Mouse (Mus musculus) spleen, adult 2 months (tissue): ENCODE results near the gene Calm3. TPM values are rescaled to one million over a fixed set of nuclear protein-coding genes. Genes with fewer than 3 reads are reported as not detected.

Source experiments
- DNase-seq, 2 experiments: peaks; one replicate each; pipeline versions ENCODE4 v3.0.0 to v3.0.0-alpha.2; 2012 to 2021; ENCODE audit warnings: low spot score in 2 of 2, low read depth in 1 of 2
- H3K27ac ChIP-seq: fragments of 200-500 bp; 2 replicates; pipeline ENCODE4 v1.5.1; 2012; ENCODE audit warnings: low read length, inconsistent platforms; ENCODE audit not compliant: insufficient read depth
- H3K27me3 ChIP-seq: fragments of 200-500 bp; 2 replicates; pipeline ENCODE4 v1.6.1; 2012; ENCODE audit warnings: mild to moderate bottlenecking, moderate library complexity, low read length, inconsistent platforms; ENCODE audit not compliant: control insufficient read depth, insufficient read depth
- H3K36me3 ChIP-seq: fragments of 200-500 bp; 2 replicates; pipeline ENCODE4 v1.6.1; 2012; ENCODE audit warnings: mild to moderate bottlenecking, low read length, inconsistent platforms; ENCODE audit not compliant: control insufficient read depth, insufficient read depth
- H3K4me1 ChIP-seq: fragments of 200-500 bp; 2 replicates; pipeline ENCODE4 v1.6.1; 2011; ENCODE audit warnings: inconsistent platforms; ENCODE audit not compliant: control insufficient read depth, insufficient read depth, insufficient read length
- H3K4me3 ChIP-seq: fragments of 200-500 bp; 2 replicates; pipeline ENCODE4 v1.5.1; 2011; ENCODE audit warnings: mild to moderate bottlenecking, inconsistent platforms; ENCODE audit not compliant: insufficient read depth, insufficient read length; ENCODE audit errors: extremely low read depth
- CTCF ChIP-seq: fragments of 200-500 bp; IDR thresholded peaks from 2 replicates; pipeline ENCODE4 v1.5.1; 2011; ENCODE audit warnings: mild to moderate bottlenecking, inconsistent platforms; ENCODE audit not compliant: insufficient read depth, insufficient read length, insufficient replicate concordance; ENCODE audit errors: extremely low read depth
- POLR2A ChIP-seq: fragments of 200-500 bp; IDR thresholded peaks from 2 replicates; pipeline ENCODE4 v1.6.1; 2011; ENCODE audit warnings: low read depth, low read length, inconsistent platforms
- WGBS: fragments of 180-500 bp; shearing (Covaris S2); methylation state at CpG from one replicate; pipeline ENCODE4 v1.1.7; 2018; 5-methylcytosine and 5-hydroxymethylcytosine counted together
- polyA plus RNA-seq: library from polyadenylated mRNA; depleted of rRNA; stranded (reverse); fragments of >200 nt; gene quantifications from 2 replicates; pipeline ENCODE4 v1.2.3, GENCODE M21; 2012

Gene Calm3
- polyA plus RNA-seq, 1 experiment: 166 TPM

DNA sequence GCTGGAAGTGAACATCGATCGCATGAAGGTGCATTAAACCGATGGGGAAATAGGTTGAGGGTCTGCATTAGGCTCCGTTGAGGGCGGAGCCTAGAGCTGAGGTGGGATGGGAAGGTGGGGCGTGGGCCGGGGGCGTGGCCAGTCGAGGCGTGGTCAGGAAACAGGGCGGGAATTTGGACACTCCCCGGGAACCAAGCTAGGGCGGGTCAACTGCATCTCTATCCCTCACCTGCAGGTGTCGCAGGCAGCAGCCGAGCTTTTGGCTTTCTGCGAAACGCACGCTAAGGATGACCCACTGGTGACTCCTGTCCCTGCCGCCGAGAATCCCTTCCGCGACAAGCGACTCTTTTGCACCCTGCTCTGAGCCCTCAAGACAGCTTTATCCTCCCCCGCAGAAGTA is 28.9 kb downstream of the Calm3 start:
- peak in 1 of 2 experiments; percentile 66 for DNase-seq
- WGBS: 1% methylated on average over 24 of the region's 24 CpGs
- peaks cover 7% of the 10 kb centered on the region; the same call in 1 of the 2 replicates for H3K27me3 ChIP-seq
- no peak overlapping the region for H3K27ac ChIP-seq
- H3K36me3 ChIP-seq: no peaks in the 10 kb centered on the region
- H3K4me3 ChIP-seq: no peak overlapping the region
- H3K4me1 ChIP-seq: peaks cover 5% of the 10 kb centered on the region; the same call in 1 of the 2 replicates
- peak; percentile 86 for TF ChIP-seq CTCF
- TF ChIP-seq POLR2A: no peak

- WGBS: 32% methylated on average over 4 of the region's 4 CpGs
- Histone ChIP-seq H3K4me1 (peaks cover 5% of the 10 kb centered on the region; the same call in 1 of the 2 replicates), H3K27me3 (peaks cover 7% of the 10 kb centered on the region; the same call in 1 of the 2 replicates), H3K4me3 (no peak overlapping the region), H3K27ac (no peak overlapping the region), H3K36me3 (no peaks in the 10 kb centered on the region)
- no peak for DNase-seq
- TF ChIP-seq POLR2A (no peak), CTCF (no peak)
Measured at GRCm38 (mm10) chr7:16894279-16894678, 29.6 kb downstream of the Calm3 start.

GRCm38 (mm10) chr7:16893612-16894011 is 30.3 kb downstream of the Calm3 start:
- 40% methylated on average over 6 of the region's 6 CpGs for WGBS
- no peak for DNase-seq
- TF ChIP-seq CTCF (no peak), POLR2A (no peak)

DNA sequence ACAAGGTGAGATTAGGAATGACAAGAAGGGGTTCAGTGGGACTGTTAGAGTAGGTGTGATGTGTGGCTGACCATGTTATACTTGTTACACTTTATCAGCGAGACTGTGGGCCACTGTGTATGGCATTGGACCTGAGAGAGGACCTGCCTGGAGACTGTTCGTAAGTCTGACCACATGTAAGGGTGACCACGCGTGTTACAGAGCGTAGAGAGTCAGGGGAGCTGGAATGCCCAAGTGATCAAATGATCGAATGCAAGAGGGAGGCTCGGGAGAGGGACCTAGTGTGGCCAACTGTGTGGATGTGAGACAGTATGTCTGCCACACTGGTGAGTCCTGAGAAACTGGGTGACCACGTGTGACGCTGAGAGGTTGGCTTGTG is 31.6 kb downstream of the Calm3 start:
- 48% methylated on average over 9 of the region's 9 CpGs for WGBS
- no peak for DNase-seq
- H3K36me3 ChIP-seq: no peaks in the 10 kb centered on the region
- H3K27me3 ChIP-seq: peaks cover 7% of the 10 kb centered on the region; the same call in 1 of the 2 replicates
- TF ChIP-seq POLR2A (no peak), CTCF (no peak)
- H3K4me1 ChIP-seq: peaks cover 5% of the 10 kb centered on the region; the same call in 1 of the 2 replicates
- no peak overlapping the region for H3K27ac ChIP-seq
- no peak overlapping the region for H3K4me3 ChIP-seq

More at GRCm38 (mm10) chr7:16893612-16894011, 30.3 kb downstream of the Calm3 start:
- Histone ChIP-seq H3K36me3 (no peaks in the 10 kb centered on the region), H3K27ac (no peak overlapping the region), H3K4me1 (peaks cover 5% of the 10 kb centered on the region; the same call in 1 of the 2 replicates), H3K4me3 (no peak overlapping the region), H3K27me3 (peaks cover 7% of the 10 kb centered on the region; the same call in 1 of the 2 replicates)

GRCm38 (mm10) chr7:16891641-16892351 is 32.1 kb downstream of the Calm3 start, which contains the start of gene Gng8:
Gng8 (plus strand) TSS chr7:16891786.
- WGBS: 1% methylated on average over 30 of the region's 30 CpGs
- DNase-seq: peak; percentile 57 to 80
- TF ChIP-seq CTCF (peak; percentile 91), POLR2A (no peak)
- no peak within 1 kb of the TSS for H3K27ac ChIP-seq
- no peaks in the 10 kb centered on the region for H3K36me3 ChIP-seq
- peaks cover 7% of the 10 kb centered on the region for H3K27me3 ChIP-seq
- H3K4me3 ChIP-seq: peak within 1 kb of the TSS; percentile 42; the same call in 1 of the 2 replicates
- peaks cover 5% of the 10 kb centered on the region; the same call in 1 of the 2 replicates for H3K4me1 ChIP-seq

GRCm38 (mm10) chr7:16890944-16891343 is 33.0 kb downstream of the Calm3 start:
- TF ChIP-seq CTCF (no peak), POLR2A (no peak)
- no peak for DNase-seq
- Histone ChIP-seq H3K27me3 (peaks cover 10% of the 10 kb centered on the region), H3K4me3 (no peak overlapping the region), H3K27ac (no peak overlapping the region), H3K4me1 (peaks cover 5% of the 10 kb centered on the region; the same call in 1 of the 2 replicates), H3K36me3 (no peaks in the 10 kb centered on the region)
- WGBS: 7% methylated on average over 22 of the region's 23 CpGs

- Histone ChIP-seq H3K4me3 (no peak overlapping the region), H3K27ac (no peak overlapping the region)
- TF ChIP-seq POLR2A (no peak), CTCF (no peak)
Measured at GRCm38 (mm10) chr7:16890536-16890935, 33.4 kb downstream of the Calm3 start.

More at GRCm38 (mm10) chr7:16890536-16890935, 33.4 kb downstream of the Calm3 start:
- 71% methylated on average over 6 of the region's 6 CpGs for WGBS
- DNase-seq: no peak
- H3K27me3 ChIP-seq: peaks cover 14% of the 10 kb centered on the region
- peaks cover 5% of the 10 kb centered on the region; the same call in 1 of the 2 replicates for H3K4me1 ChIP-seq
- H3K36me3 ChIP-seq: no peaks in the 10 kb centered on the region
